Mouse (Mus musculus) erythroblast, embryonic 14.5 days (primary cell): ENCODE measurements around the gene Eva1a.

Experiments
- GATA1 ChIP-seq: IDR thresholded peaks from 2 replicates; pipeline ENCODE4 v1.6.1; 2012; ENCODE audit warnings: low read length, inconsistent platforms, mixed read lengths
- TAL1 ChIP-seq: IDR thresholded peaks from 3 replicates; pipeline ENCODE4 v1.6.1; 2012; ENCODE audit warnings: low read length, inconsistent platforms, mixed read lengths

DNA sequence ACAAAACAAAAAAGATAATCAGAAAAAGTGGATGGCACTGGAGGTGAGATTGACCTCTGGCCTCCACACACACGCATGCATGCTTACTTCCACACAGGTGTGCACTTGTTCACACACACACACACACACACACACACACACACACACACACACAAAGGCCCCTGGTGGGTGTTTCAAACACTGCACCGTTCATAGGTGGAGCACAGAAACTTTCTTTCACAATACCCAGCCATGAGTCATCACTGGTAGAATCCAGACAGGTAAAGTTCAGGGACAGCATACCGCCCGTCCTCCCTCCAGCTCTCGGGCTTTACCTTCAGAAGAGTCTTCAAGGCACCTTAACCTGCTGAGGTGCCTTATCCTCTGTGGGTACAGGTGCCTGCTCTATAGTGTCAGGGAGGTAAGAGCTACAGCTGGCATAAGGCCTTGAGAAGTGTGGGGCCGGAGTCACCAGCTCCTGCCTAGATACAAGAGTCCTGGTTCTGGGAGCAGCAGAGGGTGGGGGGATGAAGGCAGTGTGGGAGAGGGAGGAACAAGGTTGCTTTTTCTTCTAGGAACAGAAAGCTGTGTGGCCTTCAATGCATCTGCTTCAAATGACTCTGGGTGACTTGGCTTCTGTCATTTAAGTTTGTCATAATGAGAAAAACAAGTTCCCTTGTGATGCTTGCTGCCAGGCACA is 11.3 kb downstream of the Eva1a start:
- no peak for TF ChIP-seq GATA1
- TF ChIP-seq TAL1: no peak
